Mouse (Mus musculus): ENCODE measurements at regions not wholly inside any gene's neighbourhood (a gene's known extent, or its start where the extent isn't known, plus 50 kb on each side); places are given as distances from the start of the nearest gene placed in this dataset.
A peak's percentile ranks its signal among the peaks of the same experiment; 100 is the strongest.

DNA sequence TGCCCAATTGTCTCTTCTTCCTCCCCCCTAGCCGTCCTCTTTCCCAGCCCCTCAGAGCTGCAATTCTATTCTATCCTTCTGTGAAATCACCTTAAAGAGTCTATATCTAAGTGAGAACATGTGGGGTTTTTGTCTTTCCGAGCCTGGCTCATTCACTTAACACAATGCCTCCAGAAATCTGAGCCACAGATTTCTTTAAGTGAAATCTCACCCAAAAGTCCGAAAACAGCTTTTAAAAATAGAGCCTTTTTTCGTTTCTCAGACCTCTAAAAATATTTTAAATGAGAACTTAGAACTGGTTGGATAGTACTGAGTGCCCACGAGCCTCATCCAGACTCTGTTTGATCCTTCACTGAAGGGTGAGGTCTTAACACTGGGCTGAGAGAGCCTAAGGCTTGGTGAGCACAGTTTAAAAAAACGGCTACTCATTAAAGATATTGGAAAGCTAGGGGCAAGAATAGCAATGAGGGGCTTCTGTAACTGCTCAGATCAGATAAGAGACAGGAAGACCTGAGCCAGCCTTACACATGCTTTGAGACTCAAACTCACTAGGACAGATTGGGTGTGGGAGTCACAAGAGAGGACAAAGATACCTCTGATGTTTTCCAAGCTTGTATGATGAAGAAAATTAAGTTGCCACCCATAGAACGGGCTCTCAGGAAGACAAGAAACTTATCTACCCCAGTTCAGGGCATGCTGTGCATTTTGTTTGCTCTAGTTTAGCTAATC lies 427.3 kb downstream of the Prss52 start:
- TF ChIP-seq POLR2A (IDR thresholded peaks at IDR 0.05; ENCODE audit: insufficient read depth, low read length), result no peak
- TF ChIP-seq CTCF (IDR thresholded peaks at IDR 0.05; ENCODE audit: low read depth, low read length), result no peak
- TF ChIP-seq EP300 (IDR thresholded peaks at IDR 0.05; ENCODE audit: insufficient read depth, low read depth, low read length), result no peak
- Histone ChIP-seq H3K36me3 (ENCODE audit: control insufficient read depth, insufficient read depth, low read length, poor library complexity, severe bottlenecking) (no peaks in the 10 kb centered on the region), H3K9ac (ENCODE audit: low read depth, poor library complexity, severe bottlenecking) (no peak overlapping the region), H3K27ac (ENCODE audit: insufficient read depth, low read length) (no peak overlapping the region), H3K4me1 (ENCODE audit: control insufficient read depth, insufficient read depth, low read length) (no peaks in the 10 kb centered on the region), H3K4me3 (ENCODE audit: low read depth, low read length) (no peak overlapping the region), H3K27me3 (ENCODE audit: control insufficient read depth, insufficient read depth, low read length, poor library complexity, severe bottlenecking) (no peaks in the 10 kb centered on the region), H3K9me3 (replicated peaks; ENCODE audit: control insufficient read depth, insufficient read depth, low read length, poor library complexity, severe bottlenecking) (no peaks in the 10 kb centered on the region)

DNA sequence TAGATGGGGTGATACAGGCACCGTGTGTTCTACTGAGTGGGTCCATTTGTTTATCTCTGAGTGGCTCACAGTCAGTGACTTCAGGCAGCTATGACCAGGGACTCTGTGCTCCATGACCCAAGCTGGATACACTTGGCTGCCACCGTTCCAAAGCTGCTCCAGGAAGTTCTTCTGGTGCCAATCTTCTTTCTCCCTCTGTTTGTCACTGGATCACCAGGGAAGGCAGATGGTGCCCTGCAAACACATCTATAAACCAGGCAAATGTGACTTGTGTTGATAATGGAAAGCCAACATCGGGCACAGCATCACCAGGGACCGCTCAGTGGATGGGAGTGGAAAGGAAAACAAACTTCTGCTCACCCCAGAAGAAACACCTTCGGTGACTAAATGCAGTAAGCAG lies 428.3 kb downstream of the Prss52 start:
- TF ChIP-seq CTCF (IDR thresholded peaks at IDR 0.05; ENCODE audit: low read depth, low read length) (no peak), POLR2A (IDR thresholded peaks at IDR 0.05; ENCODE audit: insufficient read depth, low read length) (no peak), EP300 (IDR thresholded peaks at IDR 0.05; ENCODE audit: insufficient read depth, low read depth, low read length) (no peak)
- Histone ChIP-seq H3K9me3 (replicated peaks; ENCODE audit: control insufficient read depth, insufficient read depth, low read length, poor library complexity, severe bottlenecking) (no peaks in the 10 kb centered on the region), H3K36me3 (ENCODE audit: control insufficient read depth, insufficient read depth, low read length, poor library complexity, severe bottlenecking) (no peaks in the 10 kb centered on the region), H3K4me3 (ENCODE audit: low read depth, low read length) (no peak overlapping the region), H3K4me1 (ENCODE audit: control insufficient read depth, insufficient read depth, low read length) (no peaks in the 10 kb centered on the region), H3K9ac (ENCODE audit: low read depth, poor library complexity, severe bottlenecking) (no peak overlapping the region), H3K27me3 (ENCODE audit: control insufficient read depth, insufficient read depth, low read length, poor library complexity, severe bottlenecking) (no peaks in the 10 kb centered on the region), H3K27ac (ENCODE audit: insufficient read depth, low read length) (no peak overlapping the region)

DNA sequence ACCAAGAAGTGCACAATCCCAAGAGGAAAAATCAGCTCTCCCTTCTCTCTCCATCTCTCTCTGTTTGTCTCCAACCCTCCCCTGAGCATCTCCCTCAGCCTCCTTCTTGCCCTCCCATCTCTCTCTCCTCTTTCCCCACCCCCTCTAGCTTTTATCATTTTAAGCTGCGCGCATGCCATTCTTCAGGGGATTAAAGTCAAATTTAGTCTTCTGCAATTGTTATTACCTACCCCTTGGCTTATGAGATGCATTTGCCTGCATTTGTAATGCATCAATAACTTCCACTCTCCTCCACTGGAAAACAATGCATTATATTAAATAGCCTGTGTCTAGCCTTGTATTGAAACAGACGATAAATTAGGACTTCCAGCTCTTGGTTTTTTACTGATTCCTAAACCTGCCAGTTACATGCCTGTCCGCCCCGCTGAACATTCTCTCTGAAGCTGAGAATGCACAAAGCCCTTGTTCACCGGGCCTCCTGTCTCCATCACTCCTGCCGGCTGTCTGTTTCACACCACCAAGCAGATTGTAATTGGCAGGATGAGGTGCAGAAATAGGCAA lies 429.6 kb downstream of the Prss52 start:
- no peaks in the 10 kb centered on the region for H3K27me3 ChIP-seq (ENCODE audit: control insufficient read depth, insufficient read depth, low read length, poor library complexity, severe bottlenecking)
- H3K4me3 ChIP-seq (ENCODE audit: low read depth, low read length), result no peak overlapping the region
- no peak overlapping the region for H3K9ac ChIP-seq (ENCODE audit: low read depth, poor library complexity, severe bottlenecking)
- H3K36me3 ChIP-seq (ENCODE audit: control insufficient read depth, insufficient read depth, low read length, poor library complexity, severe bottlenecking), result no peaks in the 10 kb centered on the region
- TF ChIP-seq POLR2A (IDR thresholded peaks at IDR 0.05; ENCODE audit: insufficient read depth, low read length) (no peak), EP300 (IDR thresholded peaks at IDR 0.05; ENCODE audit: insufficient read depth, low read depth, low read length) (no peak), CTCF (IDR thresholded peaks at IDR 0.05; ENCODE audit: low read depth, low read length) (no peak)
- no peaks in the 10 kb centered on the region for H3K4me1 ChIP-seq (ENCODE audit: control insufficient read depth, insufficient read depth, low read length)
- H3K9me3 ChIP-seq (replicated peaks; ENCODE audit: control insufficient read depth, insufficient read depth, low read length, poor library complexity, severe bottlenecking), result no peaks in the 10 kb centered on the region
- H3K27ac ChIP-seq (ENCODE audit: insufficient read depth, low read length), result no peak overlapping the region

DNA sequence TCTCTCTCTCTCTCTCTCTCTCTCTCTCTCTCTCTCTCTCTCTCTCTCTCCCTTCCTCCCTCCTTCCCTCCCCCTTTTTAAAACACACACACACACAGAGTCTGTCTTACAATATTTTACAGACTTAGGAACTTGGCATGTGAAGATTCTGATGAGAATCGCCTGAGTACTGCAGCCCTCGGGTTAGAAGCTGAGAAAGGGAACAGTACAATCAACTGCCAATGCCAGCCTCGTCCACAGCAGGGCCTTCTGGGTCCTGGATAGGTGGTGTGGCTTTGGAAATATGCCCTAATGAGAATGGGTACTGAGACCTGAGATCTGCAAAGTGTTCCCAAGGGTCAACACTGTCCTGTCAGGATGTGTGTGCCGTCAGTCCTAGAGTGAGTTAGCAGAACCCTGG lies 430.1 kb downstream of the Prss52 start:
- Histone ChIP-seq H3K4me1 (ENCODE audit: control insufficient read depth, insufficient read depth, low read length) (no peaks in the 10 kb centered on the region), H3K27ac (ENCODE audit: insufficient read depth, low read length) (no peak overlapping the region), H3K9me3 (replicated peaks; ENCODE audit: control insufficient read depth, insufficient read depth, low read length, poor library complexity, severe bottlenecking) (no peaks in the 10 kb centered on the region), H3K9ac (ENCODE audit: low read depth, poor library complexity, severe bottlenecking) (no peak overlapping the region), H3K4me3 (ENCODE audit: low read depth, low read length) (no peak overlapping the region), H3K36me3 (ENCODE audit: control insufficient read depth, insufficient read depth, low read length, poor library complexity, severe bottlenecking) (no peaks in the 10 kb centered on the region), H3K27me3 (ENCODE audit: control insufficient read depth, insufficient read depth, low read length, poor library complexity, severe bottlenecking) (no peaks in the 10 kb centered on the region)
- TF ChIP-seq CTCF (IDR thresholded peaks at IDR 0.05; ENCODE audit: low read depth, low read length) (no peak), EP300 (IDR thresholded peaks at IDR 0.05; ENCODE audit: insufficient read depth, low read depth, low read length) (no peak), POLR2A (IDR thresholded peaks at IDR 0.05; ENCODE audit: insufficient read depth, low read length) (no peak)

DNA sequence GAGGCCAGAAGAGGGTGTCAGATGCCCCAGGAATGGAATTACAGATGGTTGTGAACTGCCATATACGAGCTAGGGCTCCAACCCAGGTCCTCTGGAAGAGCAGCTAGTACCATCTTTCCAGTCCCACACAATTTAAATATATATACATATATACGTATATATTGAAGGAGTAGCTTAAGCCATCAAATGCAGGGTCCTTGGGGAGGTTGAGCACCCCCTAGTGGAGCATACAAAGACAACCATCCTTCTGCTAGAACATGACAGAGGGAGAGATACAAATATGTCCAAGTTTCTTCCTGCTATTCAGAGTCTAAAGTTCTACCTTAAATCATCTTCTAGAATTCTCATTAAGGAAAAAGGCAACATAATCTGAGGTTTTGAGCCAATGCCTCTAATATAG lies 435.4 kb downstream of the Prss52 start:
- H3K9ac ChIP-seq (ENCODE audit: low read depth, poor library complexity, severe bottlenecking), result no peak overlapping the region
- H3K4me1 ChIP-seq (ENCODE audit: control insufficient read depth, insufficient read depth, low read length), result no peaks in the 10 kb centered on the region
- no peak overlapping the region for H3K4me3 ChIP-seq (ENCODE audit: low read depth, low read length)
- no peak for TF ChIP-seq POLR2A (IDR thresholded peaks at IDR 0.05; ENCODE audit: insufficient read depth, low read length)
- TF ChIP-seq CTCF (IDR thresholded peaks at IDR 0.05; ENCODE audit: low read depth, low read length), result peak; percentile 18
- no peak for TF ChIP-seq EP300 (IDR thresholded peaks at IDR 0.05; ENCODE audit: insufficient read depth, low read depth, low read length)
- H3K27me3 ChIP-seq (ENCODE audit: control insufficient read depth, insufficient read depth, low read length, poor library complexity, severe bottlenecking), result no peaks in the 10 kb centered on the region
- no peak overlapping the region for H3K27ac ChIP-seq (ENCODE audit: insufficient read depth, low read length)
- H3K9me3 ChIP-seq (replicated peaks; ENCODE audit: control insufficient read depth, insufficient read depth, low read length, poor library complexity, severe bottlenecking), result no peaks in the 10 kb centered on the region
- H3K36me3 ChIP-seq (ENCODE audit: control insufficient read depth, insufficient read depth, low read length, poor library complexity, severe bottlenecking), result no peaks in the 10 kb centered on the region

DNA sequence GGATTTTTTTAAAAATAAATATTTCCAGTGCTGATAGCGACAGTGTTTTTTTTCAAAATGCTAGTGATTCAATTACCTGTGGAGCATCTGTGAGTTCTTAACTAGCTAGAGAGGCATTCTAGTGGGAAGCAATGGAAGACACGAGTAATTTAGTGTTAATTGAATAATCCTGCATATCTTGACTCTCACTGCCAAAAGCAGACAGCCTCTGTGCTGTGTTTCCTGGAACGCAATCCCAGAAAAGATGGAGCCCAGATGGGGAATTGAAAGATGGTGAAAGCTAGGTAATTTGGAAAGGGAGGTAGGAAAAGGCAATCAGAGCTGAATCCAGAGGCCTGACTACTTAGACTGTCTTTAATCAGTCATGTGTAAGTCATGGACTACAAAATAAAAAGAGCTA lies 441.0 kb downstream of the Prss52 start:
- Histone ChIP-seq H3K9ac (ENCODE audit: low read depth, poor library complexity, severe bottlenecking) (no peak overlapping the region), H3K27me3 (ENCODE audit: control insufficient read depth, insufficient read depth, low read length, poor library complexity, severe bottlenecking) (no peaks in the 10 kb centered on the region), H3K27ac (ENCODE audit: insufficient read depth, low read length) (no peak overlapping the region), H3K36me3 (ENCODE audit: control insufficient read depth, insufficient read depth, low read length, poor library complexity, severe bottlenecking) (no peaks in the 10 kb centered on the region), H3K4me1 (ENCODE audit: control insufficient read depth, insufficient read depth, low read length) (no peaks in the 10 kb centered on the region), H3K4me3 (ENCODE audit: low read depth, low read length) (no peak overlapping the region), H3K9me3 (replicated peaks; ENCODE audit: control insufficient read depth, insufficient read depth, low read length, poor library complexity, severe bottlenecking) (no peaks in the 10 kb centered on the region)
- no peak for TF ChIP-seq CTCF (IDR thresholded peaks at IDR 0.05; ENCODE audit: low read depth, low read length)
- TF ChIP-seq EP300 (IDR thresholded peaks at IDR 0.05; ENCODE audit: insufficient read depth, low read depth, low read length), result no peak
- no peak for TF ChIP-seq POLR2A (IDR thresholded peaks at IDR 0.05; ENCODE audit: insufficient read depth, low read length)
